Mouse (Mus musculus) stomach, postnatal 0 days (tissue): ENCODE measurements around the gene Ddc. TPM values are rescaled to one million over a fixed set of nuclear protein-coding genes. Genes with fewer than 3 reads are reported as not detected.
A peak's percentile ranks its signal among the peaks of the same experiment; 100 is the strongest.

Experiments used
- ATAC-seq: fragments of 200-750 bp; cut with Nextera tagmentation; 2 replicates; pipeline ENCODE4 v1.8.0; 2017; ENCODE audit not compliant: low FRiP score, low TSS enrichment
- DNase-seq: peaks from one replicate; pipeline ENCODE4 v3.0.0-alpha.2; 2016; ENCODE audit warnings: low spot score
- H3K27ac ChIP-seq: fragments of 300-500 bp; sonication (generic); replicated peaks from 2 replicates; pipeline ENCODE4 v1.5.1; 2014; ENCODE audit warnings: mild to moderate bottlenecking, control low read depth
- H3K27me3 ChIP-seq: fragments of 300-500 bp; sonication (generic); 2 replicates; pipeline ENCODE4 v1.6.1; 2014; ENCODE audit warnings: low read length; ENCODE audit not compliant: control insufficient read depth, insufficient read depth
- H3K36me3 ChIP-seq: fragments of 300-500 bp; sonication (generic); 2 replicates; pipeline ENCODE4 v1.6.1; 2014; ENCODE audit warnings: low read length, mixed read lengths; ENCODE audit not compliant: control insufficient read depth, insufficient read depth
- H3K4me1 ChIP-seq: fragments of 300-500 bp; sonication (generic); replicated peaks from 2 replicates; pipeline ENCODE4 v1.6.1; 2014; ENCODE audit warnings: antibody characterized with exemption; ENCODE audit not compliant: control insufficient read depth, insufficient read depth
- H3K4me2 ChIP-seq: fragments of 300-500 bp; sonication (generic); replicated peaks from 2 replicates; pipeline ENCODE4 v1.6.1; 2014; ENCODE audit warnings: low read depth, mild to moderate bottlenecking, control low read depth, moderate library complexity
- H3K4me3 ChIP-seq: fragments of 300-500 bp; sonication (generic); 2 replicates; pipeline ENCODE4 v1.5.1; 2014; ENCODE audit warnings: low read depth, low read length, control low read depth
- H3K9ac ChIP-seq: fragments of 300-500 bp; sonication (generic); 2 replicates; pipeline ENCODE4 v1.6.1; 2014; ENCODE audit warnings: mild to moderate bottlenecking, low read length, control low read depth, mixed read lengths
- H3K9me3 ChIP-seq: fragments of 300-500 bp; sonication (generic); 2 replicates; pipeline ENCODE4 v1.6.1; 2016; ENCODE audit warnings: low read length; ENCODE audit not compliant: control insufficient read depth
- CTCF ChIP-seq: IDR thresholded peaks from 2 replicates; pipeline ENCODE4 v1.5.1; 2016; ENCODE audit warnings: antibody characterized with exemption, low read depth, mild to moderate bottlenecking, moderate library complexity
- EP300 ChIP-seq: optimal IDR thresholded peaks from 2 replicates; pipeline ENCODE3; 2016; ENCODE audit warnings: antibody characterized with exemption
- WGBS: fragments of 180-500 bp; shearing (Covaris S2); extraction: QIAGEN DNeasy Blood & Tissue Kit; methylation state at CpG from one replicate; pipeline ENCODE4 v1.1.7; 2014; 5-methylcytosine and 5-hydroxymethylcytosine counted together
- polyA plus RNA-seq: library from polyadenylated mRNA; unstranded; fragments of >200 nt; fragmentation: Nextera tagmentation; extraction: Ambion mirVana; gene quantifications from 2 replicates; pipeline ENCODE4 v1.2.1, GENCODE M21; 2015

Gene Ddc
- 24.0 and 24.1 TPM in 2 replicates for polyA plus RNA-seq

- H3K4me3 ChIP-seq = no peak within 1 kb of the TSS; the same call in 1 of the 2 replicates
These were observed at the start of gene Ddc for GRCm38 (mm10) chr11:11897645-11898357. Gene Ddc, minus strand, starts transcription at chr11:11898144.

GRCm38 (mm10) chr11:11945766-11946165 is 47.8 kb upstream of the Ddc start:
- Histone ChIP-seq H3K36me3 (0 out of 2 replicates have a peak, but pooled peaks cover 2% of the 10 kb centered on the region), H3K4me2 (no peak overlapping the region), H3K9me3 (no peaks in the 10 kb centered on the region), H3K27ac (no peak overlapping the region), H3K27me3 (no peaks in the 10 kb centered on the region), H3K4me3 (no peak overlapping the region), H3K9ac (no peak overlapping the region), H3K4me1 (peaks cover 2% of the 10 kb centered on the region)
- TF ChIP-seq CTCF = no peak
- 66% methylated on average over 4 of the region's 4 CpGs for WGBS
- no peak for ATAC-seq
- DNase-seq = no peak

More at GRCm38 (mm10) chr11:11897645-11898357, at the start of gene Ddc:
- H3K27me3 ChIP-seq = no peaks in the 10 kb centered on the region
- no peaks in the 10 kb centered on the region for H3K9me3 ChIP-seq
- ATAC-seq (peak; percentile 93), DNase-seq (peak; percentile 65)
- H3K9ac ChIP-seq = no peak within 1 kb of the TSS
- no peaks in the 10 kb centered on the region for H3K36me3 ChIP-seq
- 56% methylated on average over 12 of the region's 12 CpGs for WGBS
- H3K4me2 ChIP-seq = peak within 1 kb of the TSS; percentile 26
- H3K4me1 ChIP-seq = no peaks in the 10 kb centered on the region
- TF ChIP-seq CTCF (no peak), EP300 (no peak)
- H3K27ac ChIP-seq = peak within 1 kb of the TSS; percentile 75

GRCm38 (mm10) chr11:11944814-11945213 is 46.9 kb upstream of the Ddc start:
- WGBS = 89% methylated on average over 4 of the region's 4 CpGs
- TF ChIP-seq CTCF (no peak), EP300 (no peak)
- ATAC-seq (no peak), DNase-seq (no peak)
- peaks cover 2% of the 10 kb centered on the region for H3K4me1 ChIP-seq
- no peaks in the 10 kb centered on the region for H3K9me3 ChIP-seq
- 0 out of 2 replicates have a peak, but pooled peaks cover 2% of the 10 kb centered on the region for H3K36me3 ChIP-seq
- no peak overlapping the region for H3K4me3 ChIP-seq
- H3K27me3 ChIP-seq = no peaks in the 10 kb centered on the region
- no peak overlapping the region for H3K4me2 ChIP-seq
- no peak overlapping the region for H3K9ac ChIP-seq
- no peak overlapping the region for H3K27ac ChIP-seq

- H3K4me1 ChIP-seq = no peaks in the 10 kb centered on the region; the same call in none of the 2 replicates
- TF ChIP-seq CTCF (no peak), EP300 (no peak)
- no peaks in the 10 kb centered on the region for H3K9me3 ChIP-seq
- H3K4me3 ChIP-seq = no peak overlapping the region
- ATAC-seq (no peak), DNase-seq (no peak)
- no peaks in the 10 kb centered on the region for H3K27me3 ChIP-seq
- 0 out of 2 replicates have a peak, but pooled peaks cover 2% of the 10 kb centered on the region for H3K36me3 ChIP-seq
- no peak overlapping the region for H3K27ac ChIP-seq
- no peak overlapping the region for H3K9ac ChIP-seq
- H3K4me2 ChIP-seq = no peak overlapping the region
These were observed 46.1 kb upstream of the Ddc start for GRCm38 (mm10) chr11:11944082-11944349.

GRCm38 (mm10) chr11:11943240-11944081 is 45.5 kb upstream of the Ddc start:
- Histone ChIP-seq H3K4me1 (no peaks in the 10 kb centered on the region; the same call in none of the 2 replicates), H3K9me3 (no peaks in the 10 kb centered on the region), H3K27me3 (no peaks in the 10 kb centered on the region), H3K27ac (no peak overlapping the region), H3K4me3 (no peak overlapping the region), H3K4me2 (no peak overlapping the region), H3K9ac (no peak overlapping the region), H3K36me3 (0 out of 2 replicates have a peak, but pooled peaks cover 2% of the 10 kb centered on the region)
- no peak for DNase-seq
- ATAC-seq = no peak
- TF ChIP-seq EP300 (no peak), CTCF (no peak)
- WGBS = 85% methylated on average over 13 of the region's 13 CpGs
